Mouse (Mus musculus): ENCODE results near the gene Gm10663. TPM values are rescaled to one million over a fixed set of nuclear protein-coding genes. Genes with fewer than 3 reads are reported as not detected.
A peak's percentile ranks its signal among the peaks of the same experiment; 100 is the strongest.

The Gm10663 gene
- polyA plus RNA-seq (2014; fragmentation: Nextera tagmentation; extraction: Ambion mirVana): not detected in 2 replicates

GRCm38 (mm10) chr8:65074733-65075132 is at the start of gene Gm10663:
Gm10663 (plus strand) TSS chr8:65075033.
- no peaks in the 10 kb centered on the region for H3K9me3 ChIP-seq (ENCODE audit: control insufficient read depth, low read length)
- H3K4me2 ChIP-seq: no peak within 1 kb of the TSS
- no peaks in the 10 kb centered on the region; the same call in 1 of the 2 replicates for H3K4me1 ChIP-seq (replicated peaks; ENCODE audit: control insufficient read depth, insufficient read depth, low read length)
- 69% methylated on average over 2 of the region's 2 CpGs for WGBS
- H3K36me3 ChIP-seq (ENCODE audit: control insufficient read depth, insufficient read depth, low read length): no peaks in the 10 kb centered on the region
- H3K27ac ChIP-seq (ENCODE audit: low read depth, low read length): no peak within 1 kb of the TSS
- no peak within 1 kb of the TSS for H3K4me3 ChIP-seq (ENCODE audit: low read depth, low read length)
- no peak within 1 kb of the TSS for H3K9ac ChIP-seq (ENCODE audit: low read depth, low read length)
- DNase-seq (ENCODE audit: low spot score) (no peak), ATAC-seq (replicated peaks; ENCODE audit: low FRiP score) (no peak)
- H3K27me3 ChIP-seq (replicated peaks; ENCODE audit: control insufficient read depth, insufficient read depth, low read length): no peaks in the 10 kb centered on the region

GRCm38 (mm10) chr8:65028959-65029686 is 45.7 kb upstream of the Gm10663 start:
- Histone ChIP-seq H3K27me3 (replicated peaks; ENCODE audit: control insufficient read depth, insufficient read depth, low read length) (no peaks in the 10 kb centered on the region), H3K9me3 (ENCODE audit: control insufficient read depth, low read length) (no peaks in the 10 kb centered on the region), H3K4me1 (replicated peaks; ENCODE audit: control insufficient read depth, insufficient read depth, low read length) (no peaks in the 10 kb centered on the region), H3K4me3 (ENCODE audit: low read depth, low read length) (no peak overlapping the region), H3K9ac (ENCODE audit: low read depth, low read length) (no peak overlapping the region), H3K27ac (ENCODE audit: low read depth, low read length) (no peak overlapping the region), H3K4me2 (no peak overlapping the region), H3K36me3 (ENCODE audit: control insufficient read depth, insufficient read depth, low read length) (no peaks in the 10 kb centered on the region)
- 85% methylated on average over 12 of the region's 12 CpGs for WGBS
- ATAC-seq (replicated peaks; ENCODE audit: low FRiP score): no peak
- DNase-seq (ENCODE audit: low spot score): no peak

- Histone ChIP-seq H3K9ac (ENCODE audit: low read depth, low read length) (no peak overlapping the region), H3K36me3 (ENCODE audit: control insufficient read depth, insufficient read depth, low read length) (no peaks in the 10 kb centered on the region), H3K27me3 (replicated peaks; ENCODE audit: control insufficient read depth, insufficient read depth, low read length) (no peaks in the 10 kb centered on the region), H3K4me2 (no peak overlapping the region), H3K4me3 (ENCODE audit: low read depth, low read length) (no peak overlapping the region), H3K9me3 (ENCODE audit: control insufficient read depth, low read length) (no peaks in the 10 kb centered on the region), H3K27ac (ENCODE audit: low read depth, low read length) (no peak overlapping the region), H3K4me1 (replicated peaks; ENCODE audit: control insufficient read depth, insufficient read depth, low read length) (no peaks in the 10 kb centered on the region)
- WGBS: 76% methylated on average over 4 of the region's 4 CpGs
- DNase-seq (ENCODE audit: low spot score): no peak
- no peak for ATAC-seq (replicated peaks; ENCODE audit: low FRiP score)
Observed at GRCm38 (mm10) chr8:65029776-65030175, 45.1 kb upstream of the Gm10663 start.

- Histone ChIP-seq H3K36me3 (ENCODE audit: control insufficient read depth, insufficient read depth, low read length) (no peaks in the 10 kb centered on the region), H3K9me3 (ENCODE audit: control insufficient read depth, low read length) (no peaks in the 10 kb centered on the region), H3K4me2 (no peak overlapping the region), H3K9ac (ENCODE audit: low read depth, low read length) (no peak overlapping the region), H3K4me1 (replicated peaks; ENCODE audit: control insufficient read depth, insufficient read depth, low read length) (no peaks in the 10 kb centered on the region), H3K27ac (ENCODE audit: low read depth, low read length) (no peak overlapping the region), H3K27me3 (replicated peaks; ENCODE audit: control insufficient read depth, insufficient read depth, low read length) (no peaks in the 10 kb centered on the region), H3K4me3 (ENCODE audit: low read depth, low read length) (no peak overlapping the region)
- WGBS: 70% methylated on average over 4 of the region's 4 CpGs
- DNase-seq (ENCODE audit: low spot score) (no peak), ATAC-seq (replicated peaks; ENCODE audit: low FRiP score) (no peak)
Observed at GRCm38 (mm10) chr8:65030735-65031485, 43.9 kb upstream of the Gm10663 start.

GRCm38 (mm10) chr8:65032107-65032506 is 42.7 kb upstream of the Gm10663 start:
- no peak for ATAC-seq (replicated peaks; ENCODE audit: low FRiP score)

GRCm38 (mm10) chr8:65033056-65033455 is 41.8 kb upstream of the Gm10663 start:
- 75% methylated on average over 13 of the region's 13 CpGs for WGBS
- ATAC-seq (replicated peaks; ENCODE audit: low FRiP score): no peak
- H3K4me2 ChIP-seq: no peak overlapping the region

More at GRCm38 (mm10) chr8:65032107-65032506, 42.7 kb upstream of the Gm10663 start:
- Histone ChIP-seq H3K4me2 (no peak overlapping the region), H3K4me1 (replicated peaks; ENCODE audit: control insufficient read depth, insufficient read depth, low read length) (no peaks in the 10 kb centered on the region), H3K4me3 (ENCODE audit: low read depth, low read length) (no peak overlapping the region), H3K36me3 (ENCODE audit: control insufficient read depth, insufficient read depth, low read length) (no peaks in the 10 kb centered on the region), H3K9ac (ENCODE audit: low read depth, low read length) (no peak overlapping the region), H3K27me3 (replicated peaks; ENCODE audit: control insufficient read depth, insufficient read depth, low read length) (no peaks in the 10 kb centered on the region), H3K27ac (ENCODE audit: low read depth, low read length) (no peak overlapping the region), H3K9me3 (ENCODE audit: control insufficient read depth, low read length) (no peaks in the 10 kb centered on the region)
- 85% methylated on average over 1 of the region's 1 CpGs for WGBS
- no peak for DNase-seq (ENCODE audit: low spot score)

GRCm38 (mm10) chr8:65034136-65034535 is 40.7 kb upstream of the Gm10663 start:
- no peak overlapping the region for H3K4me3 ChIP-seq (ENCODE audit: low read depth, low read length)
- H3K4me2 ChIP-seq: no peak overlapping the region
- H3K9me3 ChIP-seq (ENCODE audit: control insufficient read depth, low read length): no peaks in the 10 kb centered on the region
- DNase-seq (ENCODE audit: low spot score): no peak
- ATAC-seq (replicated peaks; ENCODE audit: low FRiP score): no peak
- no peak overlapping the region for H3K9ac ChIP-seq (ENCODE audit: low read depth, low read length)
- H3K4me1 ChIP-seq (replicated peaks; ENCODE audit: control insufficient read depth, insufficient read depth, low read length): no peaks in the 10 kb centered on the region
- no peaks in the 10 kb centered on the region for H3K36me3 ChIP-seq (ENCODE audit: control insufficient read depth, insufficient read depth, low read length)
- H3K27ac ChIP-seq (ENCODE audit: low read depth, low read length): no peak overlapping the region
- H3K27me3 ChIP-seq (replicated peaks; ENCODE audit: control insufficient read depth, insufficient read depth, low read length): no peaks in the 10 kb centered on the region
- WGBS: 55% methylated on average over 2 of the region's 2 CpGs

More at GRCm38 (mm10) chr8:65033056-65033455, 41.8 kb upstream of the Gm10663 start:
- Histone ChIP-seq H3K36me3 (ENCODE audit: control insufficient read depth, insufficient read depth, low read length) (no peaks in the 10 kb centered on the region), H3K4me1 (replicated peaks; ENCODE audit: control insufficient read depth, insufficient read depth, low read length) (no peaks in the 10 kb centered on the region), H3K27me3 (replicated peaks; ENCODE audit: control insufficient read depth, insufficient read depth, low read length) (no peaks in the 10 kb centered on the region), H3K9ac (ENCODE audit: low read depth, low read length) (no peak overlapping the region), H3K9me3 (ENCODE audit: control insufficient read depth, low read length) (no peaks in the 10 kb centered on the region), H3K27ac (ENCODE audit: low read depth, low read length) (no peak overlapping the region), H3K4me3 (ENCODE audit: low read depth, low read length) (no peak overlapping the region)
- no peak for DNase-seq (ENCODE audit: low spot score)

- Histone ChIP-seq H3K4me3 (ENCODE audit: low read depth, low read length) (no peak within 1 kb of the TSS), H3K9me3 (ENCODE audit: control insufficient read depth, low read length) (no peaks in the 10 kb centered on the region), H3K27me3 (replicated peaks; ENCODE audit: control insufficient read depth, insufficient read depth, low read length) (no peaks in the 10 kb centered on the region), H3K4me2 (peak within 1 kb of the TSS; percentile 54), H3K4me1 (replicated peaks; ENCODE audit: control insufficient read depth, insufficient read depth, low read length) (no peaks in the 10 kb centered on the region), H3K9ac (ENCODE audit: low read depth, low read length) (no peak within 1 kb of the TSS), H3K36me3 (ENCODE audit: control insufficient read depth, insufficient read depth, low read length) (no peaks in the 10 kb centered on the region), H3K27ac (ENCODE audit: low read depth, low read length) (no peak within 1 kb of the TSS)
- WGBS: 2% methylated on average over 8 of the region's 8 CpGs
- DNase-seq (ENCODE audit: low spot score) (peak; percentile 41), ATAC-seq (replicated peaks; ENCODE audit: low FRiP score) (peak; percentile 72)
Observed at GRCm38 (mm10) chr8:65037117-65037533, 37.7 kb upstream of the Gm10663 start, which contains the start of gene Apela. Apela (minus strand) TSS chr8:65037336.

Measured in liver, embryonic 11.5 days (tissue).